Mouse (Mus musculus) liver, postnatal 0 days (tissue): ENCODE measurements around the gene Colq.

ENCODE experiments used
- CTCF ChIP-seq: sonication (generic); IDR thresholded peaks from 2 replicates; pipeline ENCODE4 v1.5.1; 2016; ENCODE audit warnings: antibody characterized with exemption, low read depth
- EP300 ChIP-seq: IDR thresholded peaks from 2 replicates; pipeline ENCODE4 v1.6.1; 2016; ENCODE audit warnings: antibody characterized with exemption, low read depth, mild to moderate bottlenecking

DNA sequence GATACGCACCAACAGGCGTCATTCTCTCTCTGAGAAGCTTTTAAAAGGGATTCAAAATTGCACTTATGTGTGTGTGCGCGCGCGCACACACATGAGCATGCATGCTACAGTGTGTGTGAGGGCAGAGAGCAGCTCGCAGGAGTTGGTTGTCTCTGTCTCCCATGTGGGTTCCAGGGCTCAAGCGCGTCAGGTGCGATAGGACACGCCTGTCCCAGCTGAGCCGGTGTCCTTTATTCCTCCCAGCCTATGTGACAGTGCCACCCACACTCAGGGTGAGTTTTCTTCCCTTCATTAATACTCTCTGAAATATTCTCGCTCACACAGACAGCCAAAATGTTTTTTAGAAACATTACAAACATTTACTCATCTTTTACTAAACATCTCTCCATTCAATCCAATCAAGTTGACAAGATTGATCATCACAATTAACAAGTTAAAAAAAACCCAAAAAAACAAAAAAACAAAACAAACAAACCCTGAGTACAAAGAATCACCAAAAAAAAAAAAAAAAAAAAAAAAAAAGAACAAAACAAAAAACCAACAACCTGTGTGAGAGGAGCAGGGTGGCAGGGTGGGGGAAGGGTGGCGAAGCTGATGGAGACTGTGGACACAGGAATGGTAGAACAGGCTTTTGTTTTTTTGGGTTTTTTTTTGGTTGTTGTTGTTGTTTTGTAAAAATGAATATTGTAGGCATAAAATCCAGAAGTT, 10.9 kb upstream of the Colq start:
- no peak for TF ChIP-seq EP300
- TF ChIP-seq CTCF: no peak
